Mouse (Mus musculus) brain, embryonic 18.5 days (tissue): ENCODE measurements around the gene A630095E13Rik.
"Not testable (repeated sequence)": the region's sequence is repeated elsewhere in the genome, so short reads cannot be mapped to it uniquely, and the experiment has no call there.

ENCODE experiments used
- DNase-seq: peaks from one replicate; pipeline ENCODE4 v3.0.0-alpha.2; 2012; ENCODE audit warnings: low read depth, low spot score

Gene A630095E13Rik

GRCm38 (mm10) chr9:36643276-36643675, at the start of gene A630095E13Rik:
TSS of gene A630095E13Rik (minus strand) at chr9:36643376.
- DNase-seq: not testable (repeated sequence)

DNA sequence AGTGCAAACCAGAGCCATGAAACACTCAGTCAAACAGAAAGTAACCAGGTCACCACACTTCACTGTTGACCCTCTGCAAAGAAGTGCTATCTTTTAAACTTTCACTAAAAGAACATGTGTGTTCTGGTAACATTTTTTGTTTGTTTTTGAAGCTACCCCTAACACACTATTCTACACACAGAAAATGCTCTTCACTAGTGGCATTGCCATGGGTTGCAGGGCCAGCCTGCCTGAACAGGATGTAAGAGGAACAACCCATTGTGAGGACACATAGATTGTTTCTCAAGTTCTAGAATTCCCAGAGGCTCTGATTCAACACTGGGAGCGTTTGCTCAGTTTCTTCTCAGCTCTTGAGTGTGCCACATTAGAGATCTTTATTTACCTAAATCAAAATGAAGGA, 49.7 kb upstream of the A630095E13Rik start, which contains the start of gene Acrv1:
Gene Acrv1 (plus strand): TSS at position 301 of the 400 bp plus-strand sequence.
- DNase-seq: no peak

DNA sequence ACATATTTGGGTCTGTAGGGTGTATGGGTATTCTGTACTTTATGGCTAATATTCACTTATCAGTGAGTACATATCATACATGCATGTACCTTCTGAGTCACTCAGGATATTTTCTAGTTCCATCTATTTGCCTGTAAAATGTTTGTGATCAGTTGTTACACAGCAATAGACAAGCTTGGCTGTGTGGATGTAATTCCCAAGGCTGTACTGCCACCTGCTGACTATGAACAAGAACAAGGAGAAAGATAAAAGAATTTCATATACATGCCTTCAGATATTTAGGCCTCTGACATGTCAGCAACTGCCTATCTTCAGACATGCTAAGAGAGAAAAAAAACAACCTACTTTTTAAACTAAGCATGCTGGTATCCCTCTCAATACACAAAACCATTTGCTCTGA, 44.2 kb upstream of the A630095E13Rik start:
- DNase-seq: no peak

DNA sequence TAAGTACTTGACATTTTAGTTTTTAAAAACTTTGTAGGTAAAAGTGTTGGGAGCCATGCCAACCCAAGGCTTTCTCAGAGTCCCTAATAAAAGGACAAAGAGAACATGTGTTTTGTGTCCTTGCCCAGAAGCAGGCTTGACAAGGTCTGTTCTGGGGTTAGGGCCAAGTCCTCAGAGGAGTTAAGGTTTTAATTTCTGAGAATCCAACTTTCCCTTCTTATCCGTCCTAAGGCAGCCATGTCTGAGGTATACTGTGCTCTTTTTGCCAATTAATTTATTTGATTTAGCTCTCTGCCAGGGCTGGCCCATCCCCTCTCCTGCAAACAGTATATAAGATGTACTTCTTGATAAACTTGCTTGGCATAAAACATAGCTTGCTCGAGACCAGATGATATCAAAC, 38.2 kb upstream of the A630095E13Rik start:
- no peak for DNase-seq
